Mouse (Mus musculus): ENCODE measurements around the gene Zfp14. TPM values are rescaled to one million over a fixed set of nuclear protein-coding genes. Genes with fewer than 3 reads are reported as not detected.

Zfp14 gene
- polyA plus RNA-seq, 1 experiment from 2014 or later: 3.5 TPM

DNA sequence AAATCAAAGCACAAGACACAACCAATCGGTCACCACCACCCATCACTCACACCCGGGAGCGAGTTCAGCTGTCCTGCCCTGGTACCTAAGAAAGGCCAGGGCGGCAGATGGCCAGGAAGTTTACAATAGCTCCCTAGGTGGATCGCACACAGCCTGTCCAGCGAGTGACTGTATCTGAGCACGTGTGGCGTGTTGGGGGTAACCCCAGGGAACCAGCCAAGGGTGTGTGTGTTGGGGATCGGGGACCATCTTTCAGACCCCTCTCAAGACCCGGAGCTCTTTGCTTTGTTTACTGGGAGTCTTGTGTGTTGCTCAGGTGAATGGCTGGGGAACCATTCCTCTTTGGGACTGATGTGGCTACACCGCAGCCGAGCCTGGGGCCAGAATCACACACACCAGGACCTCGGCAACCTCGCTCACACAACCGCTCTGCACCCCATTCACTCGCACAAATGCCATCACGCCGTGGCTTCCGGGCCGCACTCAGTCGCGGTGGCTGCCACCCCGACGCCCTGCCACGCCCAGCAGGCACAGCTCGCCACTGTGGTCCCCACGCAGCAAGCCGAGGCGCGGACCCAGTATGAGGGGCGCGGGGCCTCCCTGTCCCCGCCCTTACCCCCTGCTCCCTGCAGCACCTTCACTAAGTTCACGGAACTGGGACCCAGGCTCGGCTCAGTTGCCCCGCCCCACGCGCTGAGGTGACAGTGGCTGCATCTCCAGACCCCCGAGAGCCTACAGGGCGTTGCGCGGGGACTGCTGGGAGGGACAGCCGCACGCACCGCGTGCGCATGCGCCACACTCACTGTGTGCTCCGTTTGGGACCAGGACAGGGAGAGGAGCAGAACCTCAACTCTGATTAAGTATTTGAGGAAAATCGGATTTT, 21.2 kb upstream of the Zfp14 start, which contains the start of gene Zfp82:
Gene Zfp82, minus strand, starts transcription at position 755 of the 883 bp plus-strand sequence.
- Histone ChIP-seq H3K4me1 (0 out of 2 replicates have a peak, but pooled peaks cover 3% of the 10 kb centered on the region), H3K27me3 (replicated peaks) (no peaks in the 10 kb centered on the region), H3K9ac (peak within 1 kb of the TSS; percentile 63), H3K36me3 (0 out of 2 replicates have a peak, but pooled peaks cover under 1% of the 10 kb centered on the region), H3K4me2 (peak within 1 kb of the TSS; percentile 97), H3K9me3 (no peaks in the 10 kb centered on the region), H3K4me3 (replicated peaks) (peak within 1 kb of the TSS; percentile 87), H3K27ac (peak within 1 kb of the TSS; percentile 64)
- under 1% methylated on average over 50 of the region's 50 CpGs for WGBS
- peak; percentile 92 for ATAC-seq (ENCODE audit: insufficient read depth, low FRiP score, low read depth)

DNA sequence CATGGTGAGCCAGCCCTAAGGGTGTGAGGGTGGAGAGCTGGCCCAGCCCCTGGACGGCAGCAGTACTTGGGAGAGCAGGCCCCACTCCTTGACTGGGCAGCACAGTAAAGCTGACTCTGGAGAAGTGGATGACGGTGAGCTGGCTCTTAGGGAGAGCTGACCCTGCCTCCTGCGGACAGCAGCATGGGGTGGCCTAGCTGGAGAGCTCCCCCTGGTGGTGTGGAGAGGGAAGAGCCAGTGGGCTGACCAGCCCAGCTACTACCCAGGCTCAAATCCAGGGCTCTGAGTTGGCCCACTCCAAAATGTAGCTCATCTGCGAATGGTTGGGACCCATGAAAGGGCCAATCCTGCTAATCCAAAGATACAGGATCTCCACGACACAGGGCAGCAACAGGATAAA, 13.4 kb upstream of the Zfp14 start:
- ATAC-seq (ENCODE audit: insufficient read depth, low FRiP score, low read depth): no peak
- Histone ChIP-seq H3K9ac (no peak overlapping the region), H3K4me1 (no peaks in the 10 kb centered on the region), H3K36me3 (peaks cover 4% of the 10 kb centered on the region), H3K4me3 (replicated peaks) (no peak overlapping the region), H3K27me3 (replicated peaks) (no peaks in the 10 kb centered on the region), H3K27ac (no peak overlapping the region), H3K9me3 (no peaks in the 10 kb centered on the region), H3K4me2 (no peak overlapping the region)
- 77% methylated on average over 5 of the region's 5 CpGs for WGBS

DNA sequence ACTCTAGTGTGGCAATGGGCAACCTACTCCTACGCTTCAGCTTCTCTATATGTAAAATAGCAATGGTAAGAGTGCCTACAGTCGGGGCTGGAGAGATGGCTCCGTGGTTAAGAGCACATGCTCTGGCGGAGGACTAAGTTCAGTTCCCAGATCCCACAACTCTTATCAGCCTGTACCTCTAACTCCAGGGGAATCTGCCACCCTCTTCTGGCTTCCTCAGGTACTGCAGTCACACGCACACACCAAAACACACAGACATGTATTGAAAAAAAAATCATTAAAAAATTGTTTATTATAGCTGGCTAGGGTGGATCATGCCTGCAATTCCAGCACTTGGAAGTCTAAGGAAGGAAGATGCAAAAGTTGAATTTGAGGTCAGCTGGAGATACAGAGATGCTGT, 11.3 kb upstream of the Zfp14 start:
- H3K4me2 ChIP-seq: no peak overlapping the region
- 88% methylated on average over 5 of the region's 5 CpGs for WGBS
- H3K4me1 ChIP-seq: no peaks in the 10 kb centered on the region
- H3K9me3 ChIP-seq: no peaks in the 10 kb centered on the region
- H3K27ac ChIP-seq: no peak overlapping the region
- H3K27me3 ChIP-seq (replicated peaks): no peaks in the 10 kb centered on the region
- H3K4me3 ChIP-seq (replicated peaks): no peak overlapping the region
- H3K36me3 ChIP-seq: peaks cover 4% of the 10 kb centered on the region
- ATAC-seq (ENCODE audit: insufficient read depth, low FRiP score, low read depth): no peak
- H3K9ac ChIP-seq: no peak overlapping the region

DNA sequence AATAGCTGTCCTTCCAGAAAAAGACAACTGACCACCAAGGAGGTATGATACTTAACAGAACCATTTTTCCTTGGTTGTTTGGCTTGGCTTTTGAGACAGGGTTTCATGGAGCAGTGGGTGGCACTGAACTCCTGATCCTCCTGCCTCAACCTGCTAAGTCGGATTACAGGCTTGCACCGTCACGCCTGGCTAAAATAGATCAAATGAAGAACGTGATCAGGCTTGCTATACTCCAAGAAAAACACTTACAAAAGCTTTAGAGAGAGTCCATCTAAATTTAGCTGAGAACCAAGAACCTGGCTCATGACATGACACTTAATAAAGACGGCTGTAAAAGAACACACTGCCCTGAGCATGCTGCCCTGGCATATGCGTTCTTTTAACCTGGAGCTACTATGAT, 9.2 kb upstream of the Zfp14 start:
- no peak overlapping the region for H3K4me2 ChIP-seq
- no peak overlapping the region for H3K27ac ChIP-seq
- WGBS: 81% methylated on average over 6 of the region's 6 CpGs
- no peak for ATAC-seq (ENCODE audit: insufficient read depth, low FRiP score, low read depth)
- no peak overlapping the region for H3K4me3 ChIP-seq (replicated peaks)
- H3K36me3 ChIP-seq: peaks cover 9% of the 10 kb centered on the region
- no peaks in the 10 kb centered on the region for H3K27me3 ChIP-seq (replicated peaks)
- no peaks in the 10 kb centered on the region for H3K4me1 ChIP-seq
- H3K9ac ChIP-seq: no peak overlapping the region
- H3K9me3 ChIP-seq: no peaks in the 10 kb centered on the region

DNA sequence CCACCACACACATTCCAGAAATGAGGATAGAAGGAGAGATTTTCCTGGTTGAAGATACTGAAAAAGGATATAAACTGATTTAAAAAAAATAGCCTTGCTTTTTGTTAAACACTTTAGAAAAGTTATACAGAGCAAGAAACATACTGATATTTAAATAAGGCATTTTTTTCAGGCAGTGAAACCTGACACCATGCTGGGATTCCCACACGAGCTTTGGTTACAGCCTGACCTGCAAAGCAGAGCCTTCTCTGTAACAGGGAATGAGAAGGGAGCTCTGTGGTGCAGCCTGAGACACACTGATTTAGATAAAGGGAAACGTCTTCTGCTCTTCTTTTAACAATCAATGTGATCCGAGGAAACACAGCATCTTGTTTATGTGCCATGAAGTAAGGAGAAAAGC, 2.4 kb upstream of the Zfp14 start:
- ATAC-seq (ENCODE audit: insufficient read depth, low FRiP score, low read depth): no peak
- Histone ChIP-seq H3K9me3 (no peaks in the 10 kb centered on the region), H3K4me1 (0 out of 2 replicates have a peak, but pooled peaks cover 5% of the 10 kb centered on the region), H3K36me3 (peaks cover 6% of the 10 kb centered on the region), H3K9ac (no peak overlapping the region), H3K4me2 (no peak overlapping the region), H3K27me3 (replicated peaks) (no peaks in the 10 kb centered on the region), H3K27ac (no peak overlapping the region), H3K4me3 (replicated peaks) (no peak overlapping the region)
- 11% methylated on average over 3 of the region's 3 CpGs for WGBS

GRCm38 (mm10) chr7:30048126-30048525, 3.1 kb downstream of the Zfp14 start:
- Histone ChIP-seq H3K4me1 (0 out of 2 replicates have a peak, but pooled peaks cover 5% of the 10 kb centered on the region), H3K4me2 (no peak overlapping the region), H3K4me3 (replicated peaks) (no peak overlapping the region), H3K9me3 (no peaks in the 10 kb centered on the region), H3K27ac (no peak overlapping the region), H3K36me3 (no peaks in the 10 kb centered on the region), H3K27me3 (replicated peaks) (no peaks in the 10 kb centered on the region), H3K9ac (no peak overlapping the region)
- 82% methylated on average over 4 of the region's 4 CpGs for WGBS
- no peak for ATAC-seq (ENCODE audit: insufficient read depth, low FRiP score, low read depth)

GRCm38 (mm10) chr7:30044354-30044753, 6.8 kb downstream of the Zfp14 start:
- WGBS: 54% methylated on average over 9 of the region's 9 CpGs

DNA sequence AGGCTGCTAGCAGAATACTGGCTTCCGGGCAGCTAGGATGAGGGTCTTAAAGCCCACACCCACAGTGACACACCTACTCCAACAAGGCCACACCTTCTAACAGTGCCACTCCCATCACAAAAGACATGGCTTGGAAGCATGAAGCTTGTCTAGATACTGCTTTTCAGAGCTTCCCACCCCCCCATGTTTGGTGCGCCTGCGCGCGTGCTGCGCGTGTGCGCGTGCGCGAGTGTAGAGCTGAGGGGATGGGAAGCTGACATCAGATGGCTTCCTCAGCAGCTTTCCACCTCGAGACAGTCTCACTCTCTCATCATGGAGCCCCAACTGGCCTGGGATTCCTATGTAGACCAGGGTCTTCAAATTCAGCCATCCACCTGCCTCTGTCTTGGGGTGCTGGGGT, 16.8 kb downstream of the Zfp14 start:
- Histone ChIP-seq H3K9me3 (no peaks in the 10 kb centered on the region), H3K4me1 (no peaks in the 10 kb centered on the region), H3K27me3 (replicated peaks) (no peaks in the 10 kb centered on the region), H3K36me3 (0 out of 2 replicates have a peak, but pooled peaks cover 5% of the 10 kb centered on the region), H3K9ac (no peak overlapping the region), H3K27ac (no peak overlapping the region), H3K4me2 (no peak overlapping the region), H3K4me3 (replicated peaks) (no peak overlapping the region)
- no peak for ATAC-seq (ENCODE audit: insufficient read depth, low FRiP score, low read depth)
- WGBS: 93% methylated on average over 12 of the region's 12 CpGs

More at GRCm38 (mm10) chr7:30044354-30044753, 6.8 kb downstream of the Zfp14 start:
- ATAC-seq (ENCODE audit: insufficient read depth, low FRiP score, low read depth): no peak
- Histone ChIP-seq H3K27ac (no peak overlapping the region), H3K4me2 (no peak overlapping the region), H3K4me1 (no peaks in the 10 kb centered on the region), H3K27me3 (replicated peaks) (no peaks in the 10 kb centered on the region), H3K9me3 (no peaks in the 10 kb centered on the region), H3K36me3 (no peaks in the 10 kb centered on the region), H3K4me3 (replicated peaks) (no peak overlapping the region), H3K9ac (no peak overlapping the region)

DNA sequence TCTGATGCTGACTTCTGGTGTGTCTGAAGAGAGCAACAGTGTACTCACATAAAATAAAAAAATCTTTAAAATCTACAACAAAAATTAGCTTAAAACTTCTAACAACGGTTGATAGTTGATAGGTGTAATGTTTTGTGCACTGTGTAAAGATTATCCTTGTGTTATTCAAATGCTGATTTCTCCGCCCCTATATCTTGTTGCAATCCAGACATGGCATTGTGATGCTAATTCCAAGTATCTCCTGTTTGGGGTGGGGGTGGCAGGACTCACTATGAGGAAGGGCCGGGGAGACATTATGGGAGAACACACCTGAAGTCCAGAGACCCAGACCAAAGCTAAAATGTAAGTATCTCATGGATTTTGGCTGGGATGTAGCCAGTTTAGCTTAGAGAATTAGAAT, 19.8 kb downstream of the Zfp14 start:
- Histone ChIP-seq H3K27ac (no peak overlapping the region), H3K9me3 (no peaks in the 10 kb centered on the region), H3K4me2 (no peak overlapping the region), H3K4me3 (replicated peaks) (no peak overlapping the region), H3K27me3 (replicated peaks) (no peaks in the 10 kb centered on the region), H3K36me3 (0 out of 2 replicates have a peak, but pooled peaks cover 8% of the 10 kb centered on the region), H3K4me1 (no peaks in the 10 kb centered on the region), H3K9ac (no peak overlapping the region)
- ATAC-seq (ENCODE audit: insufficient read depth, low FRiP score, low read depth): no peak
- WGBS: 89% methylated on average over 3 of the region's 3 CpGs

DNA sequence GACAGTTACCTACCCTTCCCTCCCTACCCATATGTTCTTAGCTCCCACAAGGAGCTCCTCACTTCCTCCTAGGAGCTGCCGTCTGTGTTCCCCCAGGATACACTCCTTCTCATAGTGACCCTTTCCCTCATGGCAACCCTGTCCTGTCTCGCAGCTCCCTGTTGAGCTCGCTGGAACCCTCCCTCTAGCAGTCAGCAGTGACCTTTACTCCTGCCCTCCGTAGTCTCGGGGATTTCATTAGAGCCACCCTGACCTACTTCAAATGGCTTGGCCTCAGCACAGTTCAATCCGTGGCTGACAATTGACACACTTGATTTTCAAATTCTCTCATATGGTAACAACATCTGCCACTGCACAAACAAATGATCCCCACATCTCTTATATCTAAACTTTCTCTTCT, 20.5 kb downstream of the Zfp14 start:
- no peak overlapping the region for H3K27ac ChIP-seq
- no peak for ATAC-seq (ENCODE audit: insufficient read depth, low FRiP score, low read depth)

DNA sequence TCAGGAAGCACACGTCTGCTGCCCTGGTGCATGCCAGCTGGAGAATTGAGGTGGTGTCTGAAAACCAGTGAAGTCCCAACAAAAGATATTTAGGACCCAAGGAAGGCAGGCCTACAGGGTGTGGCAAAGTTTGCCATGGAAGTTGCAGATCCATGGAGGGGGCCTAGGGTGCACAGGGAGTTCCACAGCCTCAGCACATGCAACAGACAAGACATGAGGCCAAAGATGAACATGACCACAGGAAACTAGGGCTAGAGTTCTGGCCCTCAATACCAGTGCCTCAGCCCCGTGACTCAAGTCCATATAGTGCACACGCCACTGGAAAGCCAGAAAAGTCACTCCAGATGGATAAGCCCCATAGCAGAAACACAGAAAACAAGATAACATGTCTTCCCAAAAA, 22.6 kb downstream of the Zfp14 start:
- Histone ChIP-seq H3K4me2 (no peak overlapping the region), H3K4me3 (replicated peaks) (no peak overlapping the region), H3K27ac (no peak overlapping the region), H3K4me1 (no peaks in the 10 kb centered on the region), H3K9ac (no peak overlapping the region), H3K27me3 (replicated peaks) (no peaks in the 10 kb centered on the region), H3K9me3 (no peaks in the 10 kb centered on the region), H3K36me3 (peaks cover 28% of the 10 kb centered on the region)
- no peak for ATAC-seq (ENCODE audit: insufficient read depth, low FRiP score, low read depth)
- 82% methylated on average over 3 of the region's 3 CpGs for WGBS

More for the DNA sequence above, 20.5 kb downstream of the Zfp14 start:
- peaks cover 11% of the 10 kb centered on the region; the same call in 1 of the 2 replicates for H3K36me3 ChIP-seq
- no peak overlapping the region for H3K9ac ChIP-seq
- no peaks in the 10 kb centered on the region for H3K4me1 ChIP-seq
- H3K9me3 ChIP-seq: no peaks in the 10 kb centered on the region
- no peak overlapping the region for H3K4me2 ChIP-seq
- H3K4me3 ChIP-seq (replicated peaks): no peak overlapping the region
- WGBS: 29% methylated on average over 6 of the region's 6 CpGs
- no peaks in the 10 kb centered on the region for H3K27me3 ChIP-seq (replicated peaks)

DNA sequence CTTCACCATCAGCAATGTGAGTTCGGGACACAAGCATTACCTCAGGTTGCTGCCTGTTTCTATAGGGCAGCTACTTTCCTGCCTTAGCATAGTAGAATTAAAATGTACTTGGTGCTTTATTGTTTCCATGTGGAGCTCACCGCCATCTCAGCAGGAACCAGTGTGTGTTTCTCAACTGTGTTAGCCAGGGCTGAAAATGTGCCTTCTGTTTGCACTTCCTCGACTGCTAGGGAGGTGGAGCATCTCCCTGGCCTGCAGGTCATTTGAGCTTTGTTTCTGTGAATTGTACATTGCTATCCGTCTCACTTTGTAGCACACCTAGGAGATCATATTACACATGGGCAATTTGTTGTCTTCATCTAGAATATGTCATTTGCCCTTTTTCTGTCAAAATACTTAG, 23.8 kb downstream of the Zfp14 start:
- Histone ChIP-seq H3K9ac (no peak overlapping the region), H3K27me3 (replicated peaks) (no peaks in the 10 kb centered on the region), H3K36me3 (peaks cover 40% of the 10 kb centered on the region), H3K4me3 (replicated peaks) (no peak overlapping the region), H3K4me1 (no peaks in the 10 kb centered on the region), H3K27ac (no peak overlapping the region), H3K4me2 (no peak overlapping the region), H3K9me3 (no peaks in the 10 kb centered on the region)
- 62% methylated on average over 4 of the region's 4 CpGs for WGBS
- no peak for ATAC-seq (ENCODE audit: insufficient read depth, low FRiP score, low read depth)

Measured in stomach, embryonic 15.5 days (tissue).